Mouse (Mus musculus) thymus, postnatal 4 days (tissue): ENCODE measurements around the gene Chrdl2.

Experiments used
- DNase-seq: peaks from one replicate; pipeline ENCODE4 v3.0.0; 2021

The Chrdl2 gene

DNA sequence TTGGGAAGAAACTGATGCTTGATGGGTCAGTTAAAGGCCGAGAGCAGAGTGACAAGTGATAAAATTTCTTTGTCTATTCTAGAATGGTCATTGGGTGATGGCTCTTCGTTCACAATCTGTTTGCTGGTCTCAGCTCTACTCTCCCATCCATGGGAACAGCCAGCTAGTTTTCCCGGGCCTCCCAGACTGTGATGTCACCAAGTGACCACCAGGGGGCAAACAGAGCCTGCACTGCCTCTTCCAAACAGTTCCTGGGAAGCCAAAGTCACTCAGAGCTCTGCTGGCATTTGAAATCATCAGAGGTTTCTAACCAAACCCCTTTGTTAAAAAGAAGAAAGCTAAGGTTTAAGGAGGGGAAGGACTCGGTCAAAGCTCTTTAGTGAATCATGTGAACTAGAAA lies 17.2 kb upstream of the Chrdl2 start:
- DNase-seq: peak; percentile 68

DNA sequence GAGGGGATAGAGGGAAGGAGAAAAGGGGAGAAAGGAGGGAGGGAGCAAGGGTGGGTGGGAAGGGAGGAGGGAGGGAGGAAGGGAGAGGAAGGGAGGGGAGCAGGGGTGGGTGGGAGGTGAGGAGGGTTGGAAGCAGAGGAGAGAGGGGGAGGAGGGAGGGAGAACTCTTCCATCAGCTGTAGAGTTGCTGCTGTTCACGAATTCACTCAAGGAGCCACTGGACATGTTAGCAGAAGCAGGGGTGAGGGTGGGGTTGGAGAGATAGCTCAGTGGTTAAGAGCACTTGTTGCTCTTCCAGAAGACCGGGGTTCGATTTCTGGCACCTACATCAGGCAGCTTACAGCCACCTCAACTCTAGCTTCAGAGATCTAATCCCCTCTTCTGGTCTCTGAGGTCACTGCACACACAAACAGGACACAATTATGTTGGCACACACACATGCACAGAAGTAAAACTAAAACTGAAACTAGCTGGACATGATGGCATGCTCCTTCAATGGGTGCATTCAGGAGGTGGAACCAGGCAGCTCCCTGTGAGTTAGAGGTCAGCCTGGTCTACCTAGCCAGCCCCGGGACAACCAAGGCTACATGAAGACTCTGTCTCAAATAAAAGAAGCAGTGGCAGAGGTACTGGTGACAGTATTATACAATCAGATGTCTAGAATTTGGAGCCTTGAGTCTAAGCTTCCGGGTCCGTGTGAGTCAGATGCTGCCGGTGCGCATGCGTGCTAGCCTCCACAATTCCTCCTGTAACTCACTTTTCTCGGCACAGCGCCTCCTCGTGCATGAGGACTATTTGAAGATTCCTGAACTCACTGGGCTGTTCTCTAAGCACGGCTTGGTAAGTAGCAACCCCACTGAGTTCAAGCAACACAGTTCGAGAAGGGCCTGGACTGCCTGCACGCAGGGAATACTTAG lies 15.9 kb upstream of the Chrdl2 start:
- DNase-seq: peak; percentile 60

DNA sequence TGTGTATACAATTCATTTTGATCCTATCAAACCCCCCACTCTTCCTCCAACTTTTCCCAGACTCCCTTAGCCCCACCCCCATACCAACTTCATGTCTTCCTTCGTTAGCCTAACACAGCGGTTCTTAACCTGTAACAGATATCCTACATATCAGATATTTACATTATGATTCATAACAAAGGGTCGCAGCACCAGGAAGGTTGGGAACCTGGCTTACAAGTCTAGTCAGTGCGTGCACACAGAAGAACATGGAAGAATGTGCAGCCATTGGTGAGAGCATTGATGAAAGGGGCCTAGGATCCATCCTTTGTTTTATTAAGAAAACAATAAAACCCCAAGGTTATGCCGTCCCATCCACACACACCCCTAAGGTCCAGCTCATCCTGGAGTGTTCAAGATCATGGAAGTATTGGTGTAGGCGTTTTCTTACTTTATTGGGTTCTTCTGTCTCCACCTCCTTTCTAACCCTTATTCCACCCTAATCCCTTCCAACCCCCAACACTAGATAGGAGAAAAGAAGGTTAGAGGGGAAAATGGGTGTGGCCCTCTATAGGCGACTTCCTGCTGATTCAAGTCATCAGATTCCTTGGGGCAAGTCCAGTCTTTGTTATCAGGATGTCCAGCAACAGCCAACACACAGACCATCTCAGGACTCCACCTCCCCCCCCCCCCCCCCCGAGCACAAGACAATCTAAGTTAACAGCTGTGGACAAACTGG lies 14.8 kb upstream of the Chrdl2 start:
- no peak for DNase-seq

DNA sequence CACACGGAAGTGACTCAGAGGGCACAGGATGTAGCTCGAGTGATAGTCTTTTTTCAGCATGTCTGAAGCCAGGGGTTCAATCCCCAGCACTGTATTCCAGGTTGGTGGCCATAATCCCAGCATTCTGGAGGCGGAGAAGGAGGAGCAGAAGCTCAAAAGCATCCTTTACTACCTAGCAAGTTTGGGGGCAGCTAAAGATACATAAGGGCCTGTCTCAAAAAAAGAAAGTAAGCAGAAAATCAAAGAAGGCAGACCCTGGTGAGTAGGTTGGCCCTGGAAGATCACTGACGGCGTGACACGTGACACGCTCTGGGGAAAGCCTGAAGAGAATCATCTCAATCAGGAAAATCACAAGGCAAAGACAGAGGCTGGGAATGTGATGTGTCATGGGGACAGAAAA lies 12.8 kb upstream of the Chrdl2 start:
- DNase-seq: no peak

DNA sequence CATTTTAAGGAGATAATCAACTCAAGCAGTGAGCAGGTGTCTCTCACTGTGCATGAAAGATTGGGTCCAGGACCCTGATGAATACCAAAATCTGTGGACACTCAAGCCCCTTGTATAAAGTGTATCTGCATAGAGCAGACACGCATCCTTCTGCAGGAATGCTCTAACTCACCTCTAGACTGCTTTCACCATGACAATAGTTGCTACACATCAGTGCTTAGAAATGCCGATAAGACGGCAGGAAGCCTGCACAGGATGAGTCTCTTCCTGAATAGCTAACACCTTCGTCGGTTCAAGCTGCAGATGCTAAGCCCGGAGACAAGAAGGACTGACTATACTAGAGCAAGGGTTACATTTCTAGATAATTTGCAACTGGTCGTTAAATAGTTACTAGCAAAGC lies 10.8 kb upstream of the Chrdl2 start:
- no peak for DNase-seq

DNA sequence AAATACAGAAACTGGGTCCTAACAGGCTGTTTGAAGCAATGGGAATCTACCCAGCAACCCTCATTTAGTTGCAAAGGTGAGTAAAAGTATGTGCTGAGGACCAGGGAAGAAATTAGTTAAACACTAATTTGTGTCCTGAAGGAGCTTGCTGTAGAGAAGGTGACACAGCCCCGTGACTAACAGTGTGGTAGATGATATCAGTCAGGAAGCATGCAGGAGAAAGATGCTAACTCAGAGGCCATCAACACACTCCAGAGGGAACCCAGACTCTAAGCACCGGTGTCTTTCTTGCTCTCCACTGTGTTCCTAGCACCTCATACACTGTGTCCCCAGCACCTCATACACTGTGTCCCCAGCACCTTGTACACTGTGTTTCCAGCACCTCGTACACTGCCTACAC lies 7.3 kb upstream of the Chrdl2 start:
- no peak for DNase-seq

DNA sequence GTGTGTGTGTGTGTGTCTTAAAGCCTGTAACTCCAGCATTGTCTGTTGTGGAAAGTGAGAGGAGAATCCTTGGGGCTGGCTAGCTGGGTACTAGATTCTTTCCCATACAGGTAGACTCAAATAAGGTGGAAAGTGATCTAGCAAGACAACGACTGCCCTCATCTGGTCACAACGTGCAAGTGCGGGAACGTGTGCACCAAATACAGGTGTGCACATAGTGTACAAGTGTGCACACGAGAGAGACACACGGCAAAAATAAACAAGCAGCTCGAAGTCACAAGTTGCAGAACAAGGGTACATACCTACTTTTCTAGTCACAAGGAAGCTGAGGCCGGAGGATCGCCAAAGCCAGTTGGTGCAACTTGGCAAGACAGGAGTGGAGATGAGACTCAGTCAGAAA lies 2.2 kb upstream of the Chrdl2 start:
- DNase-seq: peak; percentile 76

DNA sequence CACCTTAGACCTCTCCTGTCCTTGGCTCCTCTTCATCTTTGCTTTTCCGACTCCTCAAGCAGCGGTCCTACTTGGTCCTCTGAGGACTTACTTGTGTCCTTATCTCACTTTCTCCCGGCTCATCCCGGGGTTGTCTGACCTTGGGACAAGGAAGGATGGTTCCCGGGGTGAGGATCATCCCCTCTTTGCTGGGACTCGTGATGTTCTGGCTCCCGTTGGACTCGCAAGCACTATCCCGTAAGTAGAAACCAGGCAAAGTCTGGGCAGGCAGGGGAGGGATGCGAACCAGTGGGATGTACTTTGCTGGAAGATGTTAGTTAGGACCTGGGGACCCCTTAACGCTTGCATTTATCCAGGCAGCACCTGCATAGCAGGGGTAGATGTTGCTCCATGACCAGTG lies 439 bp downstream of the Chrdl2 start:
- DNase-seq: no peak

DNA sequence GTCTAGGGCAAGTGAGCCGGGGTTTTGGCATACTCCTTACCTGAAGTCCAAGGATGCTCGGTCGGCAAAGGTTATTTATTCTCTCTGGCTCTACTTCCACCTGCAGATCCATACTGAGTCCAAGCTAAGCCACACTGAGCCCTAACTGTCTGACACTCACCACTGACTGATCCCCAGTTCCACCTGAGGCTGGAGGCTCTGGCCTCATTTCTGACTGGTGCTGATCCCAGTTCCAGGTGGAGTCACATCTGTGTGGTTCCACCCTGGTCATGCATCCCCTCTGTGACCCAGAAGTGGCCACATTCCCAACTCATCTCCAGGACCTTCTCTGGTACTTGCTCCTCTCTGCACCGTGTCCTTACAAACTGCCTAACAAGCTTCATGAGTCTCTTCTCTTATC lies 2.8 kb downstream of the Chrdl2 start:
- no peak for DNase-seq

DNA sequence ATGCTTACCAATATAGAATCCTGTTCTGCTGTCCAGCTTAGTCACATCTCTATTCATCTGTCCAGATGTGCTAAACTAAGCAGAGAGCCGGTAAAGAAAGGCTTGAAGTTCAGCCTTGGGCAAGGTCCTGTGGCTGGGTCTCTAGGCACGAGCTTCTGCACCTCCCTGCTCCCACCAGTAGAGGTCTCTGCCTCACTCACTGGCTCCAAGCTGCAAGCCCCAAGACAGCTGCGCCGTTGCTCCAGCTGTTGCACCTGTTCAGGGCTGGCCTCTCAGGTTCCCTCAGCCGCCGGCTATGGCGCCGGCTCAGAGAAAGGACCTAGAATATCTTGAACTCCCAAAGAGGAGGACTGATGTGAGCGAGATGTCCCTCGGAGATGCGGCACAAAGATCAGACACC lies 3.7 kb downstream of the Chrdl2 start:
- peak; percentile 86 for DNase-seq

DNA sequence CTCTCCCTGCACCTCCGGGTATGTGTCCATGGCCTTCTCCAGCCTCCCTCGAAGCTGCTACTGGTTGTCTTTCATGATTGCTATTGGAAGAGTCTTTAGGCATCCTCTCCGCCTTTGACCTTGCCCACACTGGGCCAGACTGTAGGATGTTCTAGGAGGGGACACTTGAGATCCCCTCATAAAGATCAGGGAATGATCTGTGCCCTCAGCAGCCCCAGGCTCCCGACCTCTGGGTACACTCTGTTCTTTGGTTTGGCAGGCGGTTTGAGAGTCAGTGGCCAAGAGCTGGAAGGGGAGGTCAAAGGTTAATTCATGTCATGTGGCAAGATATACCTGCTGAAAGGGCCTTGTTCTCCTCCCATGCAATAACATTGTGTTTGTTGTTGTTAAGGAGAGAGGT lies 4.7 kb downstream of the Chrdl2 start:
- DNase-seq: no peak

DNA sequence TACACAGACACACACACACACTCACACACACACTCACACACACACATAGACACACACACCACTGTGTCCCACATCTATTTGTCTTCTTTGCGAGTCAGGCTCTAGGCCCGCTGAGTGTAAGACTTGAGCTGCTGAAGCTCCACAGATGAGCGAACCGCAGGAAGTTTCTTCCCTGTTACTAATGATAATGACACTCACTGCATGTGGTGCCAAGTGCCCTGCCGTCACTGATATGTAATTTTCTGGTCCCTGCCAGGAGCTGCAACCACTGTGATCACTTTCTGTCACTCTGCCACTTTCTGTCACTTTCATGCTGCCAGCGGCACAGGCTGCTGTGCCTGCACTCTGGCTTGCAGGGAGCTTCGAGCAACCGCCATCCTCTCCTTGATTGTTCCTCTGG lies 6.1 kb downstream of the Chrdl2 start:
- no peak for DNase-seq

DNA sequence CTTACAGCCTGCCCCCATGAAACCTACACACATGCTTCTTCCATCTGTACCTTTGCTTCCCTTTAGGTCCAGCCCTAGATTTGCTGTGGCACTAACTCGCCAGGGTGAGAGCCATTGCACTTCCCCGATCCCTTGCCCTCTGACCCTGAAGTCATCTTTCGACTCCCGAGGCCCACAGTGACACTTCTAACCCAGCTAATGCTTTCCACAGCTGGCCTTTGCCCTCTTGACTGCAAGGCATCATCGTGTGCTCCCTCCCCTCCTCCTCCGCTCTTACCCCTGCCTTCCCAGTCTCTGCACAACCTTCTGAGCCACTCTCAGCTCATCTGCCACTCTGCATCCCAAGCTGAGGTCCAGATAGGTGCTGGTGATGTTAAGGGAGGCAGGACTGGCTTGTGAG lies 6.5 kb downstream of the Chrdl2 start:
- DNase-seq: no peak

DNA sequence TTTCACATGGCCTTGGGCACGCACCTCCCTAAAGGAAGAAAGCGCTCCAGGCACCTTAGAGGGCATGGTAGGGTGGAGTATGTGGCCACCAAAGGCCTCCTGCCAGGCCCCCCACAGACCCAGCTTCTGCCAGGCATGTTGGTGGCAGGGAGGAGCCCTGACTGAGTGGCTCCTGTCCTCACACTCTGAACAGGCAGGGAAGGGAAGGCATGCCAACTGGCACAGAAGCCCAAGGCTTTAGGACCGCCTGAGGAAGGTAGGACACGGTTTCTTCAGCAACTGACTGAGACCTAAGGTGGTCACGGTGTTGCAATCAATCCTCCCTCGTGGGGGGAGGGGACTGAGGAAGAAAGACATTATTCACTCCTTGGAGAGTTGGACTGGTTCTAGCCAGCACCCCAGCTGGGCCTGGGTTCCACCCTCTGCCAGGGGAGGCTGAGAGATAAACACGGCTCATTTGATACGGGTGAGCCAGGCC lies 8.2 kb downstream of the Chrdl2 start:
- no peak for DNase-seq

DNA sequence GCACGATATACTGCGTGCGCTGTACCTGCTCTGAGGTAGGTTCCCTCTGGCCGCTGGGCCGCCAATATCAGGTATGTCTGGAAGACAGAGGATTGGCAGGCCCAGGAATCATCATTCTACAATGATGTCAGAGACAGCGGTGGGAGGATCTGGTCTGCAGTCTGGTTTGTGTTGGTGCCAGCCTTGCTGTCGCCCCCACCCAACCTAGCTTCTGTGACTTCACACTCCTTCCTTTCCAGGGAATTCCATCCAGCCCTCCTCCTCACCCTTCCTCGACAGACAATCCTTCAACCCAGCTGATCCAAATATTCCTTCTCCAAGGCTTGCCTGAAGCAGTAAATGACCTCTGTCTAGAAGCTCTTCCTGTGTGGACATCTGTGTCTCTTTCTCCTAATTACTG lies 11.1 kb downstream of the Chrdl2 start:
- no peak for DNase-seq

DNA sequence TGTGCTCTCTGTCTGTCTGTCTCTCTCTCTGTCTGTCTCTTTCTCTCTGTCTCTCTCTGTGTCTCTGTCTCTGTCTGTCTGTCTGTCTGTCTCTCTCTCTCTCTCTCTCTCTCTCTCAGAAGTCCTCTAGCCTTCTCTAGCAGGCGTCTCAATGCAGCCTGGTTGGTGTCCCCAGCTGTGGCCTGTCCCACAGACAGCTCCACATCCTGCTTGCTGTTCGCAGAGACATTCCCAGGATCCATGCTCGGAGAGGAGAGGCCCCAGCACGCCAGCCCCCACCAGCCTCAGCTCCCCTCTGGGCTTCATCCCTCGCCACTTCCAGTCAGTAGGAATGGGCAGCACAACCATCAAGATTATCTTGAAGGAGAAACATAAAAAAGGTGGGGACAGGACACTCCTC lies 21.4 kb downstream of the Chrdl2 start:
- DNase-seq: no peak

DNA sequence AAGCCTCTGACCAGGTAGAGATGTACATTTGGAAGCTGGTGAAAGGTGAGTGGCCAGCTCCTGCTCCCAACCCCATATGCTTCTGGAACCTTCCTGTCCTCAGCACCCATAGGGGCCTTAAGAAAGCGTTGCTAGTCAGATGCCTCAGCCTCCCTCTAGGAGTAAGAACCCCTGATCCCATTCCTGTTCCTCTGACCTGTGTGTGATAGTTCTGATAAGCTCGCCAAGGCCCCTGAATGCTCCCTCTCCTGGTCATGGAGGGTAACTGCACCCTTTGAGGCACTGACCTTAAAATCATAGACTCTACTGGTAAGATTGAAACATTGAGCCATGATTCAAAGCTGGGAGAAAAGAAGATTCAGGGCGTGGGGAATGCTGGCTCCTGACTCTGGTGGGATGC lies 23.3 kb downstream of the Chrdl2 start:
- peak; percentile 67 for DNase-seq

DNA sequence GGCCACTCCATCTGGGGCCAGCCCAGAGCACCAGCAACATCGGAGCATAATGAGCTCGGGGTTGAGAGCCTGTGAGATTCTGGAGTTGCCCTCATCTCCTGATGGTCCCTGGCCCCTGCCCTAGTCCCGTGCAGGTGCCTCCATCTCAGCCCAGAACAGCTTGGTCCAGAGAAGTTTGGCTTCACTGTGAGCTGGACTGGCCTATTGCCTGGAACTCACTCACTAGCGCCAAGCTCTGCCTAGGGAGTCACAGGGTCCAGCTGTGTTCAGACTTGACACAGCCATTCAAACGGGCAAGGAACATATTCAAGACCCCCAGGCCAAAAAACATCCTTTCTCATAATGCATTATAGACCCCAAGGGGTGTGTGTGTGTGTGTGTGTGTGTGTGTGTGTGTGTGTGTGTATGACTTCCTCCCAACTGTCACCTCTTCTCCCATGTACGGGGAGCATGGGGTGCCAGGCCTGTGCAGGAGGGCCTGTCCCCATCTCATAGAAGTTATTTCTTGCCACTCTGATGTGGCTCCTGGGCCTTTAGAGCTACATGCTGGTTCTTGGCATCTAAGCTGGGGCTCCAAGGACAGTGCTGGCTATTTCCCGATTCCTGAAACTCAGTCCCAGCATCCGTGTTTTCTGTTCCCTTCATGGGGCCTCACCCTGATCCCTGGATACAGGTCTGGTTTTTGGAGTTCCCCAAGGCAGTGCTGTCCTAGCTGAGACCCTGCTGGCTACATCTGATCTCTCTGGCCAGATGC lies 25.2 kb downstream of the Chrdl2 start:
- DNase-seq: no peak

DNA sequence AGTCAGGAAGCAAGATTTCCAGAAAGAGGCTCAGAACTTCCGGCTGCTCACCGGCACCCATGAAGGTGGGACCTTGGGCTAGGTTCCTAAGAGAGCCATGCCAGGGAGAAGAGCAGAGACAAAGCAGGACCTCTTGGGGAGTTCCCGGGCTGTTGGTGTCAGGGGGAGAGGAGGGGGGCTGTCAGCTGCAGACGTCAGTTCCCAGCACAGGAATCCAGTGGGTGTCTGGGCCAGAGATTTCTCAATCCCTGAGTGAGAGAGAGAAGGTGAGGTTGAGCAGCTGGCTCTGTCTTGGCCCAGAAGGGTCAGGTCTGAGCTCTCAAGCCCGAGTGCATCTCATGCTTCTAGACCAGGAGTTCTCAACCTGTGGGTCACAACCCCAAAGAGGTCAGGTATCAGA lies 27.7 kb downstream of the Chrdl2 start:
- no peak for DNase-seq

DNA sequence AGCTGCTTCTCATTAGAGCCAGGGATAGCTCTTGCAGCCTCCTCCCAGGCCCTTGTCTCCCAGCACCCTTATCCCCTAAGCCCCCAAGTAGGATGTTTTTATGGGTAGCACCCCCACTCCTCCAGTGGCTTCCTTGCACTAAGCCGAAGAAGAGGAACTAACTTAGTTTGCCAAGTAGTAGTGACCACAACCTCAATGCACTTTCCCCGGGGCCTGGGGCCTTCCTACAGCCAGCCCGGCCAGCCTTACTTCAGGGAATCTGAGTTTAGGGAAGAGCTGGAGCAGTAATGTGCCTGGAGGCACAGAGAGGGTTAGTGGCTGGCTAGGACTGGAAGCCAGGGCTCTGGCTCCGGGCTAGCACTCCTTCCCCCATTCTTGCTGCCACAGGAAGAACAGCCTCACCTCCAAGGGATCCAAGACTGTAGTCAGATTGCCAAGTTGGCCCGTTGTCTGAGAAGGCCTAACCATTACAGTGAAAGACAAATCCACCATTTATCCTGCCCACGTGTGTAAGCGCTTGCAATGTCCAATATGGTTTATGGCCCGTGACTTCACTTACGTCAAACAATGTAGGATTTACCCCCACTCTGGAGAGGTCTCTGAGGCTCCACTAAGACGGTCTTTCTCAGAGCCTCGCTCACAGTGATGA lies 29.0 kb downstream of the Chrdl2 start:
- no peak for DNase-seq

DNA sequence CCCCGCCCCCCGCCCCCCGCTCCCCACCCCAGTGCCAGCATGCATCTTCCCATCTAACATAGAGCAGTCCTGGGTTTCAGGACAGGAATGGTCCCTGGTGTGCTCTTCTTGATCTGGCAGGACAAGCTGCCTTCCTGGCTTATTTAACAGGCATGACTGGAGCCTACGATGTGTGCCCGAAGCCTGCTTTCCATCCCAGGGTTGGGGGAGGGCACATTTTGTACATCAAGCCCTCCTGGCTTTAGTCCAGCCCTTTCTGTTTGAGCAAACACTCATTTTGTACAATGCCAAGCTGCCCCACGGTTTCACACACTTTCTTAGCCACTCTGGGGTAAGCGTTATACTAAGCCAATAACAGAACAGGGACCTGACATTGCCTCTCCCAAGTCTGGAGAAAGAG lies 30.1 kb downstream of the Chrdl2 start:
- DNase-seq: no peak

DNA sequence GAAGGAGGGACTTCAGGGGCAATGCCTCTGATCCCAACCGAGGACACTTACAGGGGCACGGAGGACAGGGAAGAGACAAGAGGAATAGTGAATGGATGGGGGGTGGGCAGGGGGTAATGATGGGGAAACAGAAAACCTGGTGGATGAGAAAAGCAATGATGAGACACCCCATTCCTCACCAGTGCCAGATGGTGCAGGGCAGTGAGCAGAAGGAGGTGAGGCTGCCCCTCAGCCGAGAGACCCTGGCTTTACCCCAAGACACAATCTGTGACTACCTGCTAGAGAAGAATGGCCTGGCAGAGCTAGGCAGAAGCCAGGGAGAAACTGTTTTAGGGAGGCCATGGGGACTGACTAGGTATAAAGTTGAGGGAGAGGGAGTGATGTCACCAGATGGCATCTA lies 30.5 kb downstream of the Chrdl2 start:
- no peak for DNase-seq

DNA sequence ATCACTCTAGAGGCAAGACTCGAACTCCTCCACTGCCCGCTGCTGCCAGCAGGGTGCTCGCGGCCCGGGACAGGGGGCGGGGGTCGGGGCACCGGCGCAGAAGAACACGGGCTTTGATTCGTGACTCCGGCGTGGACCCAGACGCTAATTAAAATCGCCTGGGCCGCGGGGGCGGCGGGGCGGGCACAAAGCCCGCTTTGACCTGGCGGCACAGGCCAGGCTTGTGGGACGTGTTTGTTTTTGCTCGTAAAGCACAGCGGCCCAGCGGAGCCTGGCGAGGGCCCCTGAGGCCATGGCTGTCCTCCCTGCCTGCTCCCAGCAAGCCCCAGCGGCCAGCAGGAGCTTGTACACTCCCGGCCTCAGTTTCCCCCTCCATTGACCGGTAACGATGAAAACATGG lies 36.1 kb downstream of the Chrdl2 start:
- no peak for DNase-seq
